Mouse (Mus musculus) heart, embryonic 12.5 days (tissue): ENCODE results near the gene Gm42791. TPM values are rescaled to one million over a fixed set of nuclear protein-coding genes. Genes with fewer than 3 reads are reported as not detected.

Experiments used
- ATAC-seq: fragments of 200-750 bp; cut with Nextera tagmentation; 2 replicates; pipeline ENCODE4 v1.8.0; 2017; ENCODE audit warnings: moderate TSS enrichment, moderate library complexity; ENCODE audit not compliant: insufficient number of reproducible peaks, low FRiP score
- H3K27ac ChIP-seq: fragments of 300-500 bp; sonication (generic); 2 replicates; pipeline ENCODE4 v1.5.1; 2016; ENCODE audit warnings: mild to moderate bottlenecking, moderate library complexity; ENCODE audit not compliant: poor library complexity, severe bottlenecking
- H3K27me3 ChIP-seq: fragments of 300-500 bp; sonication (generic); replicated peaks from 2 replicates; pipeline ENCODE4 v1.6.1; 2016; ENCODE audit warnings: mild to moderate bottlenecking, moderate library complexity
- H3K36me3 ChIP-seq: fragments of 300-500 bp; sonication (generic); 2 replicates; pipeline ENCODE4 v1.6.1; 2016; ENCODE audit warnings: mild to moderate bottlenecking, moderate library complexity
- H3K4me1 ChIP-seq: fragments of 300-500 bp; sonication (generic); replicated peaks from 2 replicates; pipeline ENCODE4 v1.6.1; 2016; ENCODE audit warnings: mild to moderate bottlenecking
- H3K4me2 ChIP-seq: fragments of 300-500 bp; sonication (generic); 2 replicates; pipeline ENCODE4 v1.6.1; 2016; ENCODE audit warnings: mild to moderate bottlenecking, moderate library complexity
- H3K4me3 ChIP-seq: fragments of 300-500 bp; sonication (generic); 2 replicates; pipeline ENCODE4 v1.5.1; 2016; ENCODE audit warnings: mild to moderate bottlenecking
- H3K9ac ChIP-seq: fragments of 300-500 bp; sonication (generic); 2 replicates; pipeline ENCODE4 v1.6.1; 2016; ENCODE audit warnings: mild to moderate bottlenecking, moderate library complexity
- H3K9me3 ChIP-seq: fragments of 300-500 bp; sonication (generic); replicated peaks from 2 replicates; pipeline ENCODE4 v1.6.1; 2016; ENCODE audit warnings: mild to moderate bottlenecking, moderate library complexity
- WGBS: fragments of 180-500 bp; shearing (Covaris S2); methylation state at CpG from one replicate; pipeline ENCODE4 v1.1.7; 2016; 5-methylcytosine and 5-hydroxymethylcytosine counted together
- polyA plus RNA-seq: library from polyadenylated mRNA; unstranded; fragments of >200 nt; fragmentation: Nextera tagmentation; extraction: Ambion mirVana; gene quantifications from 2 replicates; pipeline ENCODE4 v1.2.1, GENCODE M21; 2016

Gm42791 gene
- polyA plus RNA-seq, 1 experiment from 2014 or later: not detected

- Histone ChIP-seq H3K4me2 (no peak overlapping the region), H3K4me1 (no peaks in the 10 kb centered on the region), H3K36me3 (peaks cover 77% of the 10 kb centered on the region)
Observed at GRCm38 (mm10) chr5:148879218-148879617, 115.7 kb downstream of the Gm42791 start.

GRCm38 (mm10) chr5:148873116-148873515 is 121.8 kb downstream of the Gm42791 start:
- no peak for ATAC-seq
- Histone ChIP-seq H3K36me3 (peaks cover 53% of the 10 kb centered on the region), H3K27me3 (no peaks in the 10 kb centered on the region), H3K4me2 (no peak overlapping the region), H3K4me3 (no peak overlapping the region), H3K9ac (no peak overlapping the region), H3K9me3 (no peaks in the 10 kb centered on the region), H3K27ac (no peak overlapping the region), H3K4me1 (no peaks in the 10 kb centered on the region)
- 74% methylated on average over 8 of the region's 8 CpGs for WGBS

More at GRCm38 (mm10) chr5:148879218-148879617, 115.7 kb downstream of the Gm42791 start:
- no peak overlapping the region for H3K9ac ChIP-seq
- WGBS: 88% methylated on average over 6 of the region's 6 CpGs
- ATAC-seq: no peak
- no peak overlapping the region for H3K4me3 ChIP-seq
- no peaks in the 10 kb centered on the region for H3K27me3 ChIP-seq
- peaks cover 6% of the 10 kb centered on the region; the same call in 1 of the 2 replicates for H3K9me3 ChIP-seq
- H3K27ac ChIP-seq: no peak overlapping the region

- H3K9me3 ChIP-seq: no peaks in the 10 kb centered on the region
- H3K4me3 ChIP-seq: no peak overlapping the region
- no peaks in the 10 kb centered on the region for H3K4me1 ChIP-seq
- H3K4me2 ChIP-seq: no peak overlapping the region
- H3K27me3 ChIP-seq: no peaks in the 10 kb centered on the region
- H3K9ac ChIP-seq: no peak overlapping the region
- no peak overlapping the region for H3K27ac ChIP-seq
- ATAC-seq: no peak
- WGBS: 31% methylated on average over 3 of the region's 3 CpGs
- peaks cover 20% of the 10 kb centered on the region for H3K36me3 ChIP-seq
Observed at GRCm38 (mm10) chr5:148869583-148869982, 125.4 kb downstream of the Gm42791 start.

GRCm38 (mm10) chr5:148867766-148868165 is 127.2 kb downstream of the Gm42791 start:
- Histone ChIP-seq H3K27ac (no peak overlapping the region), H3K9me3 (no peaks in the 10 kb centered on the region), H3K27me3 (no peaks in the 10 kb centered on the region), H3K36me3 (peaks cover 6% of the 10 kb centered on the region; the same call in 1 of the 2 replicates), H3K4me3 (no peak overlapping the region), H3K4me2 (no peak overlapping the region), H3K9ac (no peak overlapping the region), H3K4me1 (no peaks in the 10 kb centered on the region)
- ATAC-seq: no peak
- WGBS: 74% methylated on average over 6 of the region's 6 CpGs

GRCm38 (mm10) chr5:148867171-148867570 is 127.8 kb downstream of the Gm42791 start:
- H3K27me3 ChIP-seq: no peaks in the 10 kb centered on the region
- ATAC-seq: no peak
- no peak overlapping the region for H3K27ac ChIP-seq
- no peak overlapping the region for H3K4me2 ChIP-seq
- H3K9ac ChIP-seq: no peak overlapping the region
- WGBS: 67% methylated on average over 7 of the region's 7 CpGs
- H3K36me3 ChIP-seq: peaks cover 1% of the 10 kb centered on the region; the same call in 1 of the 2 replicates
- H3K4me1 ChIP-seq: no peaks in the 10 kb centered on the region
- no peak overlapping the region for H3K4me3 ChIP-seq
- no peaks in the 10 kb centered on the region for H3K9me3 ChIP-seq

GRCm38 (mm10) chr5:148866571-148866970 is 128.4 kb downstream of the Gm42791 start:
- Histone ChIP-seq H3K27ac (no peak overlapping the region), H3K4me3 (no peak overlapping the region), H3K4me2 (no peak overlapping the region), H3K4me1 (no peaks in the 10 kb centered on the region), H3K36me3 (no peaks in the 10 kb centered on the region; the same call in 1 of the 2 replicates), H3K9me3 (no peaks in the 10 kb centered on the region), H3K9ac (no peak overlapping the region), H3K27me3 (no peaks in the 10 kb centered on the region)
- WGBS: 66% methylated on average over 10 of the region's 10 CpGs
- no peak for ATAC-seq

- no peak overlapping the region for H3K4me2 ChIP-seq
- no peaks in the 10 kb centered on the region for H3K9me3 ChIP-seq
- H3K9ac ChIP-seq: no peak overlapping the region
- WGBS: 71% methylated on average over 6 of the region's 6 CpGs
- no peak overlapping the region for H3K27ac ChIP-seq
- no peak for ATAC-seq
- H3K27me3 ChIP-seq: no peaks in the 10 kb centered on the region
- no peaks in the 10 kb centered on the region for H3K4me1 ChIP-seq
- no peak overlapping the region for H3K4me3 ChIP-seq
- no peaks in the 10 kb centered on the region for H3K36me3 ChIP-seq
Observed at GRCm38 (mm10) chr5:148863409-148863808, 131.5 kb downstream of the Gm42791 start.

- H3K27ac ChIP-seq: no peak overlapping the region
- no peaks in the 10 kb centered on the region for H3K9me3 ChIP-seq
- H3K9ac ChIP-seq: no peak overlapping the region
- WGBS: 85% methylated on average over 10 of the region's 10 CpGs
- H3K4me1 ChIP-seq: no peaks in the 10 kb centered on the region
- H3K4me3 ChIP-seq: no peak overlapping the region
- H3K36me3 ChIP-seq: no peaks in the 10 kb centered on the region
- H3K4me2 ChIP-seq: no peak overlapping the region
- H3K27me3 ChIP-seq: no peaks in the 10 kb centered on the region
- no peak for ATAC-seq
Observed at GRCm38 (mm10) chr5:148862853-148863252, 132.1 kb downstream of the Gm42791 start.

GRCm38 (mm10) chr5:148862136-148862535 is 132.8 kb downstream of the Gm42791 start:
- Histone ChIP-seq H3K4me3 (no peak overlapping the region), H3K4me1 (no peaks in the 10 kb centered on the region), H3K27me3 (no peaks in the 10 kb centered on the region), H3K36me3 (no peaks in the 10 kb centered on the region), H3K4me2 (no peak overlapping the region), H3K9me3 (no peaks in the 10 kb centered on the region), H3K9ac (no peak overlapping the region), H3K27ac (no peak overlapping the region)
- no peak for ATAC-seq
- 50% methylated on average over 8 of the region's 8 CpGs for WGBS

GRCm38 (mm10) chr5:148857522-148857921 is 137.4 kb downstream of the Gm42791 start:
- 76% methylated on average over 3 of the region's 3 CpGs for WGBS
- no peaks in the 10 kb centered on the region for H3K36me3 ChIP-seq

GRCm38 (mm10) chr5:148855047-148855446 is 139.9 kb downstream of the Gm42791 start:
- H3K4me1 ChIP-seq: no peaks in the 10 kb centered on the region
- H3K36me3 ChIP-seq: no peaks in the 10 kb centered on the region
- ATAC-seq: no peak
- no peak overlapping the region for H3K4me2 ChIP-seq
- no peaks in the 10 kb centered on the region for H3K9me3 ChIP-seq
- H3K9ac ChIP-seq: no peak overlapping the region
- H3K4me3 ChIP-seq: no peak overlapping the region
- H3K27me3 ChIP-seq: no peaks in the 10 kb centered on the region
- H3K27ac ChIP-seq: no peak overlapping the region
- 76% methylated on average over 8 of the region's 8 CpGs for WGBS

More at GRCm38 (mm10) chr5:148857522-148857921, 137.4 kb downstream of the Gm42791 start:
- Histone ChIP-seq H3K9me3 (no peaks in the 10 kb centered on the region), H3K4me2 (no peak overlapping the region), H3K4me1 (no peaks in the 10 kb centered on the region), H3K4me3 (no peak overlapping the region), H3K9ac (no peak overlapping the region), H3K27ac (no peak overlapping the region), H3K27me3 (no peaks in the 10 kb centered on the region)
- ATAC-seq: no peak

GRCm38 (mm10) chr5:148854166-148854565 is 140.8 kb downstream of the Gm42791 start:
- Histone ChIP-seq H3K9me3 (no peaks in the 10 kb centered on the region), H3K4me3 (no peak overlapping the region), H3K27ac (no peak overlapping the region), H3K36me3 (no peaks in the 10 kb centered on the region), H3K9ac (no peak overlapping the region), H3K4me1 (no peaks in the 10 kb centered on the region), H3K27me3 (no peaks in the 10 kb centered on the region), H3K4me2 (no peak overlapping the region)
- ATAC-seq: no peak
- 34% methylated on average over 5 of the region's 5 CpGs for WGBS
